Mouse (Mus musculus) MEL (cell line): ENCODE data around the gene Slc25a45. TPM values are rescaled to one million over a fixed set of nuclear protein-coding genes. Genes with fewer than 3 reads are reported as not detected.

Experiments
- DNase-seq: peaks from one replicate; pipeline ENCODE4 v3.0.0; 2011; ENCODE audit warnings: low read depth, low spot score
- H3K27ac ChIP-seq: 2 replicates; pipeline ENCODE4 v1.5.1; 2012; ENCODE audit warnings: low read depth, mild to moderate bottlenecking, control low read depth, low read length, moderate library complexity; ENCODE audit not compliant: control insufficient read depth
- H3K27me3 ChIP-seq, 2 experiments: fragments of 150-350 bp in 1 of 2; sonication (generic) in 1 of 2; 2 replicates each; pipeline ENCODE4 v1.6.1; 2012; ENCODE audit warnings: low read length in 2 of 2, mild to moderate bottlenecking in 2 of 2, improper control_type of control experiment in 1 of 2, moderate library complexity in 1 of 2; ENCODE audit not compliant: insufficient read depth in 2 of 2, control insufficient read depth in 1 of 2
- H3K36me3 ChIP-seq, 2 experiments: 2 replicates each; pipeline ENCODE4 v1.6.1; 2012 to 2014; ENCODE audit warnings: low read length in 2 of 2, improper control_type of control experiment in 1 of 2, inconsistent platforms in 1 of 2, mild to moderate bottlenecking in 1 of 2; ENCODE audit not compliant: insufficient read depth in 2 of 2, control insufficient read depth in 1 of 2
- H3K4me1 ChIP-seq, 2 experiments: fragments of 150-350 bp in 1 of 2; sonication (generic) in 1 of 2; 2 replicates each; pipeline ENCODE4 v1.6.1; 2012; ENCODE audit warnings: low read length in 2 of 2, improper control_type of control experiment in 1 of 2, mild to moderate bottlenecking in 1 of 2; ENCODE audit not compliant: insufficient read depth in 2 of 2, control insufficient read depth in 1 of 2
- H3K4me3 ChIP-seq, 2 experiments: fragments of 150-350 bp in 1 of 2; sonication (generic) in 1 of 2; 2 replicates each; pipeline ENCODE4 v1.5.1; 2012; ENCODE audit warnings: low read depth in 2 of 2, low read length in 2 of 2, mild to moderate bottlenecking in 2 of 2, moderate library complexity in 2 of 2, control low read depth in 1 of 2, improper control_type of control experiment in 1 of 2; ENCODE audit not compliant: control insufficient read depth in 1 of 2, insufficient read depth in 1 of 2
- H3K79me2 ChIP-seq: 2 replicates; pipeline ENCODE4 v1.6.1; 2012; ENCODE audit warnings: mild to moderate bottlenecking, low read length, moderate library complexity; ENCODE audit not compliant: control insufficient read depth, poor library complexity, insufficient read depth
- H3K9ac ChIP-seq: 2 replicates; pipeline ENCODE4 v1.6.1; 2012; ENCODE audit warnings: low read depth, mild to moderate bottlenecking, control low read depth, low read length, moderate library complexity; ENCODE audit not compliant: control insufficient read depth, poor library complexity, severe bottlenecking
- H3K9me3 ChIP-seq: fragments of 150-350 bp; sonication (generic); replicated peaks from 2 replicates; pipeline ENCODE4 v1.6.1; 2012; ENCODE audit warnings: mild to moderate bottlenecking, low read length, improper control_type of control experiment, moderate library complexity; ENCODE audit not compliant: insufficient read depth
- BHLHE40 ChIP-seq: IDR thresholded peaks from 2 replicates; pipeline ENCODE4 v1.6.1; 2012; ENCODE audit warnings: low read depth, mild to moderate bottlenecking, inconsistent platforms, low read length, improper control_type of control experiment, borderline replicate concordance
- CHD1 ChIP-seq: IDR thresholded peaks from 2 replicates; pipeline ENCODE4 v1.6.1; 2012; ENCODE audit warnings: low read depth, mild to moderate bottlenecking, inconsistent platforms, low read length, improper control_type of control experiment
- CHD2 ChIP-seq: IDR thresholded peaks from 2 replicates; pipeline ENCODE4 v1.6.1; 2011; ENCODE audit warnings: low read length, improper control_type of control experiment
- CTCF ChIP-seq, 3 experiments: IDR thresholded peaks in 2 of 3; conservative IDR thresholded peaks in 1 of 3; 2 replicates each; pipeline ENCODE4 v1.5.1; 2011 to 2012; ENCODE audit warnings: low read length in 3 of 3, low read depth in 2 of 3, mild to moderate bottlenecking in 2 of 3, improper control_type of control experiment in 1 of 3, inconsistent platforms in 1 of 3, mixed read lengths in 1 of 3, moderate library complexity in 1 of 3; ENCODE audit not compliant: control insufficient read depth in 1 of 3, insufficient read depth in 1 of 3, poor library complexity in 1 of 3, severe bottlenecking in 1 of 3
- ELF1 ChIP-seq: IDR thresholded peaks from 2 replicates; pipeline ENCODE4 v1.6.1; 2014; ENCODE audit warnings: low read depth, mild to moderate bottlenecking, inconsistent platforms, low read length, improper control_type of control experiment, moderate library complexity
- EP300 ChIP-seq, 2 experiments: IDR thresholded peaks; 2 replicates each; pipeline ENCODE4 v1.6.1; 2011; ENCODE audit warnings: improper control_type of control experiment in 2 of 2, low read length in 2 of 2, low read depth in 1 of 2, mild to moderate bottlenecking in 1 of 2
- ETS1 ChIP-seq: IDR thresholded peaks from 2 replicates; pipeline ENCODE4 v1.6.1; 2012; ENCODE audit warnings: low read depth, mild to moderate bottlenecking, inconsistent platforms, low read length, improper control_type of control experiment, moderate library complexity
- GABPA ChIP-seq: IDR thresholded peaks from 2 replicates; pipeline ENCODE4 v1.6.1; 2012; ENCODE audit warnings: low read depth, mild to moderate bottlenecking, inconsistent platforms, low read length, improper control_type of control experiment, moderate library complexity
- GATA1 ChIP-seq: IDR thresholded peaks from 2 replicates; pipeline ENCODE4 v1.6.1; 2011; ENCODE audit warnings: low read depth, low read length, improper control_type of control experiment
- HCFC1 ChIP-seq: IDR thresholded peaks from 2 replicates; pipeline ENCODE4 v1.6.1; 2012; ENCODE audit warnings: low read depth, mild to moderate bottlenecking, inconsistent platforms, low read length, improper control_type of control experiment, moderate library complexity
- JUND ChIP-seq: IDR thresholded peaks from 2 replicates; pipeline ENCODE4 v1.6.1; 2011; ENCODE audit warnings: low read depth, mild to moderate bottlenecking, improper control_type of control experiment, low read length
- KAT2A ChIP-seq: conservative IDR thresholded peaks from 2 replicates; pipeline ENCODE4 v1.6.1; 2012; ENCODE audit warnings: low read depth, low read length, improper control_type of control experiment, inconsistent platforms
- MAFK ChIP-seq: IDR thresholded peaks from 2 replicates; pipeline ENCODE4 v1.6.1; 2011; ENCODE audit warnings: low read depth, mild to moderate bottlenecking, low read length, improper control_type of control experiment, borderline replicate concordance
- MAX ChIP-seq: IDR thresholded peaks from 2 replicates; pipeline ENCODE4 v1.6.1; 2011; ENCODE audit warnings: low read length, improper control_type of control experiment
- MAZ ChIP-seq: IDR thresholded peaks from 2 replicates; pipeline ENCODE4 v1.6.1; 2012; ENCODE audit warnings: low read depth, mild to moderate bottlenecking, inconsistent platforms, low read length, improper control_type of control experiment
- MEF2A ChIP-seq: IDR thresholded peaks from 2 replicates; pipeline ENCODE4 v1.6.1; 2014; ENCODE audit warnings: low read depth, mild to moderate bottlenecking, inconsistent platforms, low read length, improper control_type of control experiment; ENCODE audit not compliant: poor library complexity, insufficient replicate concordance, severe bottlenecking; ENCODE audit errors: extremely low read depth
- MXI1 ChIP-seq: IDR thresholded peaks from 2 replicates; pipeline ENCODE4 v1.6.1; 2011; ENCODE audit warnings: mild to moderate bottlenecking, low read depth, low read length, improper control_type of control experiment
- MYB ChIP-seq: IDR thresholded peaks from 2 replicates; pipeline ENCODE4 v1.6.1; 2011; ENCODE audit warnings: mild to moderate bottlenecking, low read depth, low read length, improper control_type of control experiment
- MYC ChIP-seq: IDR thresholded peaks from 2 replicates; pipeline ENCODE4 v1.6.1; 2011; ENCODE audit warnings: low read depth, mild to moderate bottlenecking, low read length, improper control_type of control experiment, moderate library complexity
- NRF1 ChIP-seq: IDR thresholded peaks from 2 replicates; pipeline ENCODE4 v1.6.1; 2014; ENCODE audit warnings: low read depth, mild to moderate bottlenecking, inconsistent platforms, low read length, improper control_type of control experiment, moderate library complexity; ENCODE audit not compliant: poor library complexity, insufficient read depth, severe bottlenecking
- POLR2A ChIP-seq, 2 experiments: IDR thresholded peaks; 2 replicates each; pipeline ENCODE4 v1.6.1; 2011 to 2012; ENCODE audit warnings: low read length in 2 of 2, mild to moderate bottlenecking in 2 of 2, control low read depth in 1 of 2, improper control_type of control experiment in 1 of 2, low read depth in 1 of 2, moderate library complexity in 1 of 2; ENCODE audit not compliant: control insufficient read depth in 1 of 2, insufficient read depth in 1 of 2, poor library complexity in 1 of 2
- POLR2AphosphoS2 ChIP-seq: IDR thresholded peaks from 2 replicates; pipeline ENCODE4 v1.6.1; 2011; ENCODE audit warnings: low read length, improper control_type of control experiment
- POLR2AphosphoS5 ChIP-seq: IDR thresholded peaks from 2 replicates; pipeline ENCODE4 v1.6.1; 2012; ENCODE audit warnings: low read depth, borderline replicate concordance, mild to moderate bottlenecking, inconsistent platforms, low read length, moderate library complexity, mixed read lengths
- RAD21 ChIP-seq: IDR thresholded peaks from 2 replicates; pipeline ENCODE4 v1.6.1; 2011; ENCODE audit warnings: mild to moderate bottlenecking, low read depth, low read length, improper control_type of control experiment
- RCOR1 ChIP-seq: IDR thresholded peaks from 2 replicates; pipeline ENCODE4 v1.6.1; 2012; ENCODE audit warnings: low read depth, mild to moderate bottlenecking, inconsistent platforms, low read length, improper control_type of control experiment
- SIN3A ChIP-seq: IDR thresholded peaks from 2 replicates; pipeline ENCODE4 v1.6.1; 2012; ENCODE audit warnings: low read length, improper control_type of control experiment, inconsistent platforms
- SMC3 ChIP-seq: IDR thresholded peaks from 2 replicates; pipeline ENCODE4 v1.6.1; 2011; ENCODE audit warnings: low read depth, low read length, improper control_type of control experiment
- TAL1 ChIP-seq: IDR thresholded peaks from 2 replicates; pipeline ENCODE4 v1.6.1; 2012; ENCODE audit warnings: mild to moderate bottlenecking, inconsistent platforms, low read length, moderate library complexity, mixed read lengths
- TBP ChIP-seq: IDR thresholded peaks from 2 replicates; pipeline ENCODE4 v1.8.0; 2011; ENCODE audit warnings: low read depth, low read length, improper control_type of control experiment
- TCF12 ChIP-seq: IDR thresholded peaks from 2 replicates; pipeline ENCODE4 v1.6.1; 2014; ENCODE audit warnings: low read depth, mild to moderate bottlenecking, inconsistent platforms, low read length, improper control_type of control experiment, moderate library complexity
- UBTF ChIP-seq: IDR thresholded peaks from 2 replicates; pipeline ENCODE4 v1.6.1; 2012; ENCODE audit warnings: low read depth, mild to moderate bottlenecking, inconsistent platforms, low read length, improper control_type of control experiment, moderate library complexity, borderline replicate concordance; ENCODE audit not compliant: insufficient read depth
- USF1 ChIP-seq: IDR thresholded peaks from 2 replicates; pipeline ENCODE4 v1.6.1; 2014; ENCODE audit warnings: low read depth, mild to moderate bottlenecking, inconsistent platforms, low read length, improper control_type of control experiment, moderate library complexity
- USF2 ChIP-seq, 2 experiments: IDR thresholded peaks; 2 replicates each; pipeline ENCODE4 v1.6.1; 2011 to 2012; ENCODE audit warnings: improper control_type of control experiment in 2 of 2, low read length in 2 of 2, borderline replicate concordance in 1 of 2, inconsistent platforms in 1 of 2, low read depth in 1 of 2, mild to moderate bottlenecking in 1 of 2; ENCODE audit not compliant: insufficient read depth in 1 of 2
- ZKSCAN1 ChIP-seq: IDR thresholded peaks from 2 replicates; pipeline ENCODE4 v1.6.1; 2012; ENCODE audit warnings: low read depth, mild to moderate bottlenecking, inconsistent platforms, low read length, improper control_type of control experiment, moderate library complexity
- ZMIZ1 ChIP-seq: IDR thresholded peaks from 2 replicates; pipeline ENCODE4 v1.6.1; 2012; ENCODE audit warnings: low read depth, mild to moderate bottlenecking, inconsistent platforms, low read length, improper control_type of control experiment, moderate library complexity
- ZNF384 ChIP-seq: IDR thresholded peaks from 2 replicates; pipeline ENCODE4 v1.6.1; 2012; ENCODE audit warnings: low read depth, mild to moderate bottlenecking, inconsistent platforms, low read length, improper control_type of control experiment
- polyA plus RNA-seq, 2 experiments: library from polyadenylated mRNA; stranded (reverse) in 1 of 2; unstranded in 1 of 2; fragments of >175 nt in 1 of 2; fragments of >200 nt in 1 of 2; gene quantifications; 2 replicates each; pipeline versions ENCODE4 v1.2.1 to v1.2.4; 2012; ENCODE audit warnings: low replicate concordance in 2 of 2, low read depth in 1 of 2; ENCODE audit not compliant: insufficient read length in 2 of 2, insufficient read depth in 1 of 2, missing spikeins in 1 of 2
- total RNA-seq: library from RNA; depleted of rRNA; stranded (reverse); fragments of 300-350 nt; gene quantifications from 2 replicates; pipeline ENCODE4 v1.2.3, GENCODE M21; 2012

Gene Slc25a45
- total and polyA plus RNA-seq, 3 experiments: 23.5 to 30.7 TPM; not detected in 1

DNA sequence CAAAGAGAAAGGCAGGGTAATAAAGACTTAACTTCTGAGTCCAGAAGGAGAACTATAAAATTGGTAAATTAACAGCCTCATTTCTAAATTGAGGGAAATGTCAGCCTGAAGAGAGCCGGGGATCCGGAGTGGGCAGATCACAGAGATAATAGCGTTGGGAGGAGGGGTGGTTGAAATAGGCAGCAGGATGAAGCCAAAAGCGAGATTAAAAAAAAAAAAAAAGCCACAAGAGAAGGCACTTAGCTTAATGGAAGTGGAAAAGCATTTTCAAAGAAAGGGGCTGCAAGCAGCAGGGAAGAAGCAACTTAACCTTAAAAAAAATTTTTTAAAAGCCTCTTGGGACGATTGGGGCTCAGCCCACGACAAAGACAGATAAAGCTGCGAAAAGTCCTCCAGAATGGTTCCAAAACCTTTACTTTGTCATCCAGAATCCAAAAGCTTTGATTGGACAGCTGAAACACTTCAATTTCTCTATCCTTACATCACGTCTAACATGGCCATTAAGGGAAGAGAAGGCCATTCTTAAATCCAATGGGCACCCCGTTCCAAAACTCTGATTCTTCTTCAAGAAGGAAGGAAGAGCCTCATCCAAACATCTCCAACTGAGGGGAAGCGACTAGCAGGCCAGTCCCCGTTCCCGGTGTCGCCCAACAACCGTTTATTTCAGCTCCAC lies 34.0 kb downstream of the Slc25a45 start:
- Histone ChIP-seq H3K36me3 (peaks cover 11 to 29% of the 10 kb centered on the region in 2 experiments), H3K27me3 (no peaks in the 10 kb centered on the region), H3K79me2 (peaks cover 47% of the 10 kb centered on the region), H3K27ac (peak overlapping the region; percentile 89), H3K4me3 (peak overlapping the region; percentile 87 to 99), H3K9ac (peak overlapping the region; percentile 97), H3K9me3 (no peaks in the 10 kb centered on the region), H3K4me1 (peaks cover 8 to 27% of the 10 kb centered on the region in 2 experiments)
- DNase-seq: peak; percentile 71
- no peak for TF ChIP-seq USF2 (IDR thresholded peaks at IDR 0.05; ENCODE audit: borderline replicate concordance in 1 of 2, insufficient read depth in 1 of 2, low read depth in 1 of 2, low read length in 2 of 2)
- TF ChIP-seq TCF12: peak; percentile 29; the same call in 1 of the 2 replicates
- no peak for TF ChIP-seq MAZ
- TF ChIP-seq CHD2: peak; percentile 20; the same call in 1 of the 2 replicates
- no peak for TF ChIP-seq ELF1
- TF ChIP-seq TAL1: no peak
- no peak for TF ChIP-seq MEF2A
- no peak for TF ChIP-seq POLR2AphosphoS2
- no peak for TF ChIP-seq USF1
- TF ChIP-seq SMC3: no peak
- no peak for TF ChIP-seq HCFC1
- no peak for TF ChIP-seq GABPA
- TF ChIP-seq ETS1: peak; percentile 53
- no peak for TF ChIP-seq RAD21
- TF ChIP-seq MYC: 0 out of 2 replicates have a peak, but pooled peaks have one; percentile 28
- TF ChIP-seq CTCF (IDR thresholded peaks at IDR 0.05 in 2 of 3, conservative IDR thresholded peaks at IDR 0.05 in 1 of 3; ENCODE audit: control insufficient read depth in 1 of 3, insufficient read depth in 1 of 3, low read depth in 2 of 3, low read length in 3 of 3, poor library complexity in 1 of 3, severe bottlenecking in 1 of 3): no peak
- TF ChIP-seq MAFK: no peak
- no peak for TF ChIP-seq ZMIZ1
- TF ChIP-seq CHD1: peak; percentile 95; the same call in 1 of the 2 replicates
- no peak for TF ChIP-seq TBP
- TF ChIP-seq MXI1: peak; percentile 59; the same call in 1 of the 2 replicates
- TF ChIP-seq NRF1: no peak
- peak; percentile 47; a peak in 2 of 4 replicates for TF ChIP-seq EP300 (IDR thresholded peaks at IDR 0.05; ENCODE audit: low read depth in 1 of 2, low read length in 2 of 2)
- TF ChIP-seq RCOR1: 0 out of 2 replicates have a peak, but pooled peaks have one; percentile 34
- no peak for TF ChIP-seq BHLHE40
- TF ChIP-seq GATA1: peak; percentile 82
- no peak for TF ChIP-seq POLR2AphosphoS5
- no peak for TF ChIP-seq POLR2A (IDR thresholded peaks at IDR 0.05; ENCODE audit: control insufficient read depth in 1 of 2, insufficient read depth in 1 of 2, low read depth in 1 of 2, low read length in 2 of 2, poor library complexity in 1 of 2)
- TF ChIP-seq ZKSCAN1: peak; percentile 23; the same call in 1 of the 2 replicates
- no peak for TF ChIP-seq UBTF
- TF ChIP-seq MYB: no peak
- TF ChIP-seq KAT2A: no peak
- TF ChIP-seq JUND: no peak
- TF ChIP-seq ZNF384: peak; percentile 96
- peak; percentile 91 for TF ChIP-seq SIN3A
- no peak; the same call in 1 of the 2 replicates for TF ChIP-seq MAX
